Mouse (Mus musculus) hindbrain, postnatal 0 days (tissue): ENCODE measurements around the gene Zmym6. TPM values are rescaled to one million over a fixed set of nuclear protein-coding genes. Genes with fewer than 3 reads are reported as not detected.
"Not testable (repeated sequence)": the region's sequence is repeated elsewhere in the genome, so short reads cannot be mapped to it uniquely, and the experiment has no call there.

ENCODE experiments used
- ATAC-seq: fragments of 200-750 bp; cut with Nextera tagmentation; 2 replicates; pipeline ENCODE4 v1.8.0; 2017; ENCODE audit warnings: mild to moderate bottlenecking, moderate TSS enrichment, moderate library complexity
- DNase-seq: peaks from one replicate; pipeline ENCODE4 v3.0.0-alpha.2; 2015; ENCODE audit warnings: low spot score
- H3K27ac ChIP-seq: fragments of 300-500 bp; sonication (generic); 2 replicates; pipeline ENCODE4 v1.5.1; 2014; ENCODE audit warnings: mild to moderate bottlenecking
- H3K27me3 ChIP-seq: fragments of 300-500 bp; sonication (generic); 2 replicates; pipeline ENCODE4 v1.6.1; 2014; ENCODE audit warnings: low read length, mixed read lengths; ENCODE audit not compliant: insufficient read depth
- H3K36me3 ChIP-seq: fragments of 300-500 bp; sonication (generic); 2 replicates; pipeline ENCODE4 v1.6.1; 2014; ENCODE audit warnings: low read length, mixed read lengths; ENCODE audit not compliant: insufficient read depth
- H3K4me1 ChIP-seq: fragments of 300-500 bp; sonication (generic); 2 replicates; pipeline ENCODE4 v1.6.1; 2014; ENCODE audit warnings: antibody characterized with exemption, low read length, mixed read lengths; ENCODE audit not compliant: insufficient read depth
- H3K4me2 ChIP-seq: fragments of 300-500 bp; sonication (generic); 2 replicates; pipeline ENCODE4 v1.6.1; 2014; ENCODE audit warnings: low read depth, mild to moderate bottlenecking, low read length, moderate library complexity, mixed read lengths
- H3K4me3 ChIP-seq: fragments of 300-500 bp; sonication (generic); 2 replicates; pipeline ENCODE4 v1.5.1; 2014; ENCODE audit warnings: low read length
- H3K9ac ChIP-seq: fragments of 300-500 bp; sonication (generic); replicated peaks from 2 replicates; pipeline ENCODE4 v1.6.1; 2014; ENCODE audit warnings: mild to moderate bottlenecking, low read length, moderate library complexity, mixed read lengths
- H3K9me3 ChIP-seq: fragments of 300-500 bp; sonication (generic); 2 replicates; pipeline ENCODE4 v1.6.1; 2016; ENCODE audit warnings: low read length, mixed read lengths
- CTCF ChIP-seq: IDR thresholded peaks from 2 replicates; pipeline ENCODE4 v1.5.1; 2016; ENCODE audit warnings: antibody characterized with exemption, control low read depth, low read depth
- WGBS: fragments of 180-500 bp; shearing (Covaris S2); extraction: QIAGEN DNeasy Blood & Tissue Kit; methylation state at CpG from one replicate; pipeline ENCODE4 v1.1.7; 2014; 5-methylcytosine and 5-hydroxymethylcytosine counted together
- polyA plus RNA-seq: library from polyadenylated mRNA; unstranded; fragments of >200 nt; fragmentation: Nextera tagmentation; extraction: Ambion mirVana; gene quantifications from 2 replicates; pipeline ENCODE4 v1.2.1, GENCODE M21; 2015
- total RNA-seq: library from RNA; depleted of rRNA; stranded (reverse); fragments of >200 nt; gene quantifications from 2 replicates; pipeline ENCODE4 v1.2.3, GENCODE M21; 2014

Zmym6 gene
- total and polyA plus RNA-seq, 2 experiments from 2014 or later, result 18.3 to 20.6 TPM

GRCm38 (mm10) chr4:127080806-127081205, 3.6 kb downstream of the Zmym6 start:
- Histone ChIP-seq H3K9me3 (no peaks in the 10 kb centered on the region), H3K9ac (no peak overlapping the region), H3K27ac (no peak overlapping the region), H3K4me2 (no peak overlapping the region), H3K4me3 (no peak overlapping the region), H3K27me3 (no peaks in the 10 kb centered on the region), H3K36me3 (no peaks in the 10 kb centered on the region), H3K4me1 (peaks cover 6% of the 10 kb centered on the region)
- DNase-seq (no peak), ATAC-seq (no peak)
- TF ChIP-seq CTCF, result no peak
- WGBS, result 62% methylated on average over 1 of the region's 1 CpGs

- H3K27me3 ChIP-seq, result no peaks in the 10 kb centered on the region
- H3K36me3 ChIP-seq, result 0 out of 2 replicates have a peak, but pooled peaks cover under 1% of the 10 kb centered on the region
- H3K4me3 ChIP-seq, result no peak overlapping the region
- ATAC-seq (no peak), DNase-seq (no peak)
- no peak overlapping the region for H3K27ac ChIP-seq
- 88% methylated on average over 2 of the region's 2 CpGs for WGBS
- no peaks in the 10 kb centered on the region for H3K9me3 ChIP-seq
- H3K9ac ChIP-seq, result no peak overlapping the region
- peaks cover 1% of the 10 kb centered on the region for H3K4me1 ChIP-seq
- H3K4me2 ChIP-seq, result no peak overlapping the region
- TF ChIP-seq CTCF, result no peak
Observed at GRCm38 (mm10) chr4:127083131-127083530, 5.9 kb downstream of the Zmym6 start.

GRCm38 (mm10) chr4:127085761-127086160, 8.6 kb downstream of the Zmym6 start:
- H3K4me1 ChIP-seq, result no peaks in the 10 kb centered on the region
- H3K27me3 ChIP-seq, result no peaks in the 10 kb centered on the region
- H3K4me3 ChIP-seq, result no peak overlapping the region
- H3K36me3 ChIP-seq, result 0 out of 2 replicates have a peak, but pooled peaks cover 7% of the 10 kb centered on the region
- no peak overlapping the region for H3K4me2 ChIP-seq
- H3K9ac ChIP-seq, result no peak overlapping the region
- H3K9me3 ChIP-seq, result no peaks in the 10 kb centered on the region
- no peak overlapping the region for H3K27ac ChIP-seq
- TF ChIP-seq CTCF, result no peak
- no peak for ATAC-seq
- no peak for DNase-seq
- 80% methylated on average over 1 of the region's 1 CpGs for WGBS

GRCm38 (mm10) chr4:127091188-127091587, 14.0 kb downstream of the Zmym6 start:
- H3K9ac ChIP-seq, result no peak overlapping the region
- 96% methylated on average over 1 of the region's 1 CpGs for WGBS
- H3K4me1 ChIP-seq, result no peaks in the 10 kb centered on the region
- no peak for DNase-seq
- no peak overlapping the region for H3K27ac ChIP-seq
- no peak overlapping the region for H3K4me2 ChIP-seq
- no peak for ATAC-seq
- H3K4me3 ChIP-seq, result no peak overlapping the region
- TF ChIP-seq CTCF, result no peak
- H3K36me3 ChIP-seq, result peaks cover 21% of the 10 kb centered on the region
- no peaks in the 10 kb centered on the region for H3K9me3 ChIP-seq
- no peaks in the 10 kb centered on the region for H3K27me3 ChIP-seq

- no peaks in the 10 kb centered on the region for H3K4me1 ChIP-seq
- 93% methylated on average over 4 of the region's 4 CpGs for WGBS
- H3K9me3 ChIP-seq, result no peaks in the 10 kb centered on the region
- no peak overlapping the region for H3K9ac ChIP-seq
- TF ChIP-seq CTCF, result no peak
- peaks cover 14% of the 10 kb centered on the region for H3K36me3 ChIP-seq
- H3K4me2 ChIP-seq, result no peak overlapping the region
- H3K27ac ChIP-seq, result no peak overlapping the region
- DNase-seq (no peak), ATAC-seq (no peak)
- no peak overlapping the region for H3K4me3 ChIP-seq
- H3K27me3 ChIP-seq, result no peaks in the 10 kb centered on the region
Observed at GRCm38 (mm10) chr4:127095090-127095489, 17.9 kb downstream of the Zmym6 start.

- H3K9me3 ChIP-seq, H3K27ac ChIP-seq, H3K27me3 ChIP-seq, DNase-seq, ATAC-seq, H3K9ac ChIP-seq, H3K4me3 ChIP-seq, H3K4me1 ChIP-seq, H3K4me2 ChIP-seq: not testable (repeated sequence)
- H3K36me3 ChIP-seq, result peaks cover 15% of the 10 kb centered on the region; the same call in 1 of the 2 replicates
- WGBS, result 93% methylated on average over 1 of the region's 2 CpGs
Observed at GRCm38 (mm10) chr4:127099552-127099951, 22.4 kb downstream of the Zmym6 start.

- H3K9me3 ChIP-seq, result peaks cover 4% of the 10 kb centered on the region; the same call in 1 of the 2 replicates
- no peak overlapping the region for H3K9ac ChIP-seq
- DNase-seq (no peak), ATAC-seq (no peak)
- peaks cover 13% of the 10 kb centered on the region for H3K36me3 ChIP-seq
- H3K4me3 ChIP-seq, result no peak overlapping the region
- no peak for TF ChIP-seq CTCF
- 96% methylated on average over 4 of the region's 4 CpGs for WGBS
- no peak overlapping the region for H3K4me2 ChIP-seq
- no peaks in the 10 kb centered on the region for H3K27me3 ChIP-seq
- H3K4me1 ChIP-seq, result no peaks in the 10 kb centered on the region
- H3K27ac ChIP-seq, result no peak overlapping the region
Observed at GRCm38 (mm10) chr4:127107566-127107965, 30.4 kb downstream of the Zmym6 start.
